Mouse (Mus musculus): ENCODE measurements around the gene Slc30a4. TPM values are rescaled to one million over a fixed set of nuclear protein-coding genes. Genes with fewer than 3 reads are reported as not detected.

Gene Slc30a4
- polyA plus RNA-seq, 1 experiment from 2014 or later = 7.0 TPM

DNA sequence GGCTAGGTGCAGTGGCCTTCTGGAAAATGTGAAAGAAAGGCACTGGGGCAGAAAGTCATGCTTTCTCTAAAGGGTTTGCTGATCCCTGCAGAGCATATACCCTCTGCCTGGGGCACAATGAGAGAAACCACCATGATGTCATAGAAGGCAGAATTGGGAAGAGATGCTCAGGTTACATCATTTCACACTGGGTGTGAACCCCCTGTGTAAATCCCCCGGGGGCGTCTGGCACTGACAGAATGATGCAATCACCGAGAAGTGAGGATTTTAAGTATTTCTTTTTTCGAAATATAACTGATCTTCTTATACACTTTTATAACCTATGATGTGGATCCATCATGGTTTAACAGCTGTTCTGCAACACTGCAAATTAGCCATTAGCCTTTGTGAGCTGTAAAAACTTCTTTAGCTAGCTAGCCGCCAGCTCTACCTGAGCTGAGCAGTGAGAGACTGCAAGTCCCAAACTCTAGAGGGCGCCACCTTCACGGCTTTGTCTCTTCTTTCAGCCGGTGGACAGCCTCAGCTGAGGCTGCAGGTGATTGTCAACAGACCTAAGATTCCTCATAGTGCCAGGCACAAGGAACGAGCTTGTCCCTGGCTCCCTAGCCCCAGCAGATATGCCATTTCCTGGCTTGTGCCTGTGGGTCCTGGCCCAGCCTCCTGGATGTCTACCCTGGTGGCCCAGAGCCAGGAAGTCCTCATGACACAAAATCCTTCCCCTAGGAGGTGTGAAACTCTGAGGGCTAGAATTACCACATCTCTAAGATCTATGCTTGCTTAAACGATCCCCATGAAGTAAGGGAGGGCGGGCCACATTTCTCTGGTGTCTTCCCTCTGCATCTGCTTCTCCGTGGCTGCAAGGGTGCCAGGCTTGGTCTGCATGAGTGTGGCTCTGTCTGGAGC lies 36.2 kb downstream of the Slc30a4 start:
- 38% methylated on average over 12 of the region's 12 CpGs for WGBS (ENCODE audit: insufficient replicate concordance)
- Histone ChIP-seq H3K27ac (ENCODE audit: low read depth, low read length) (no peak overlapping the region), H3K4me1 (ENCODE audit: control insufficient read depth, insufficient read depth, low read length) (no peaks in the 10 kb centered on the region), H3K4me2 (no peak overlapping the region), H3K36me3 (ENCODE audit: control insufficient read depth, insufficient read depth, low read length) (no peaks in the 10 kb centered on the region), H3K9me3 (replicated peaks; ENCODE audit: control insufficient read depth, low read length) (no peaks in the 10 kb centered on the region), H3K27me3 (ENCODE audit: control insufficient read depth, insufficient read depth, low read length) (no peaks in the 10 kb centered on the region), H3K4me3 (ENCODE audit: low read depth, low read length) (no peak overlapping the region), H3K9ac (ENCODE audit: low read depth, low read length) (no peak overlapping the region)
- ATAC-seq (replicated peaks; ENCODE audit: insufficient number of reproducible peaks, low FRiP score, low TSS enrichment) = no peak

DNA sequence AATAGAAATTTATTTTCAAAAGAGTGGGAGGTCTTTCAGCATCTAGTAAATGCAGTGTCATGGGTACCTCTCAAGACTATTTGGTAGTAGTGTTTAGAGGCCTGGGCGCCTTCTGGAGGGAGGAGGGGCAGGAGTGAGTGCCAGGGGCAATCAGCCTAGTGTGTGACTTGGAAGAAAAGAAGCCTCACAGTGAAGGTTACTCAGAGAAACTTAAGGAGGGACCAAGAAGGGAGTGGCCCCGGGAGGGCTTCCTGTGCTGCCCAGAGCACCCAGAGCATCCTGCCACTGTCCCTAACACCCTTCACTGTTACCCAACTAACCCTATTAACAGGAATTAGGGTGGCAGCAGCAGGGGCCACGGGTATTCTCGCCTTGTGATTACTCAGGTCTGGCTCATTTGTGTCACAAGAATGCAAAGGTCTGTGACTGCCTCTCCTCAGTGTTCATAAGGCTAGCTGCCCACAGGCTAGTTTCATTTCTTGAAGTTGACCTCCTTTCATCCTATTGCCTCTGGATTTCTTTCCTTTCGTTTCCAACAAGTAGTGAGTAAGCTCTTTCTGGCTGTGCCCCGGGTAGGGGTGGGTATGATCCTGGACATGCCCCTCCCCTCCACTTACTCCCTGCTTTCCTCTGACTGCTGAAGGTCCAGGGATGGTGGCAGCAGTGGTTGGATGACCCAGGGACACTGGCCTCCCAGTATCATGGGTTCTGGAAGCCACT lies 37.0 kb downstream of the Slc30a4 start:
- H3K9ac ChIP-seq (ENCODE audit: low read depth, low read length) = no peak overlapping the region
- no peak overlapping the region for H3K4me3 ChIP-seq (ENCODE audit: low read depth, low read length)
- 36% methylated on average over 6 of the region's 6 CpGs for WGBS (ENCODE audit: insufficient replicate concordance)
- H3K27ac ChIP-seq (ENCODE audit: low read depth, low read length) = no peak overlapping the region
- H3K27me3 ChIP-seq (ENCODE audit: control insufficient read depth, insufficient read depth, low read length) = no peaks in the 10 kb centered on the region
- H3K9me3 ChIP-seq (replicated peaks; ENCODE audit: control insufficient read depth, low read length) = no peaks in the 10 kb centered on the region
- no peak overlapping the region for H3K4me2 ChIP-seq
- H3K36me3 ChIP-seq (ENCODE audit: control insufficient read depth, insufficient read depth, low read length) = no peaks in the 10 kb centered on the region
- no peaks in the 10 kb centered on the region for H3K4me1 ChIP-seq (ENCODE audit: control insufficient read depth, insufficient read depth, low read length)
- no peak for ATAC-seq (replicated peaks; ENCODE audit: insufficient number of reproducible peaks, low FRiP score, low TSS enrichment)

DNA sequence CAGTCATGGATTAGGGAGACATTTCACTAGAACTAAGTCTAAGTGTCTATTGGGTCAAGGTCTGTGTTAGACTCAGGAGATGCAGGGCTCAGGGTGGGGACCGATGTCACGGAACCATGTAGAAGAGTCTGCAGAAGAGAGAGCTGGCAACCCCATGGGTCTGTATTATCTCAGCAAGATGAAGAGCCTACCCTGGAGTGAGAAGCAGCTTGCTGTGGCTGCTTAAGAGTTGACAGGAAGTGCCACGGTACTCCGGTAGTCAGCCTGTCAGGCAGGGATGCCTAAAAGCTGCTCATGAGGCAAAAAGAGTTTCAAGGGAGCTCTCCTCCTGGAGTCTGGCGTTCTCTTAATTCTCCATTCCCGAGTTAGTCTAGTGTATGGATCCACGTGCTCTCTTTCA lies 42.6 kb downstream of the Slc30a4 start:
- no peaks in the 10 kb centered on the region for H3K27me3 ChIP-seq (ENCODE audit: control insufficient read depth, insufficient read depth, low read length)

DNA sequence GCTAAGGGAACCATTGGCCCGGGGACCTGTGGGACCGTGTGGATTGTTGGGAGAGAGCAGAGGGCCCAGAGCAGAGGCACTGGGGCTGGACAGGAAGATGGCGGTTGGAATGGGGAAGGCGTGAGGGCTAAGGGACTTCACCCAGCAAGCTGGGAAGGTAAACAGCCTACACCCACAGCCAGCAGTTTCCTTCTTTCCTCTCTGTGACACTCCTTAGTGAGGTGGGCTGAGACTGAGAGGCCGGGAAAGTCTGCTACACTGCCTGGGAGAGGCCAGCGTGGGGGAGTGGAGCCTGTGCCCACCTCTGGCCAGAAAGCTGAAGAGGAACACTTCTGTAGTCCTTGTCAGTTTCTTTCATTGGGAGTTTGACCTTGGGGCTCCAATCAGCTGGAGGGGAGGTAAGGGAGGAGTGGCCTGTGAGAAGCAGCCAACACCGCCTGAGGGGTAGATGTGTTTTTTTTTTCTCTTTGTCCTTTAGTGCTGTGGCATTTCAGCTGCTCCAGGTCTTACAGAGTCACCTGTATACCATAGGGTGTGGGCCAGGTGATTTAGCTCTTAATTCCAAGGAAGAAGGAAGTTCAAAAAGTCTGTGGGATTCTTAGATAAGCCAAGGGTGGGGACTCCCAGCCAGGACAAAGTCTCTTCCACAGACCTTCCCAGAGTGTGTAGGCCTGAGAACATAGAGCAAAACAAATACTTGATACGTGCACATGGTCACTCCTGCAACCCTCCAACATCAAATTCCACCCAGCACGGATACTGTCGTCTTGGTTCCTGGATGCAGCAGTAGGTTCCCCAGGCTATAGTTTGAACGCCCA lies 44.5 kb downstream of the Slc30a4 start:
- no peaks in the 10 kb centered on the region for H3K4me1 ChIP-seq (ENCODE audit: control insufficient read depth, insufficient read depth, low read length)
- no peak overlapping the region for H3K4me3 ChIP-seq (ENCODE audit: low read depth, low read length)
- H3K9ac ChIP-seq (ENCODE audit: low read depth, low read length) = no peak overlapping the region
- H3K36me3 ChIP-seq (ENCODE audit: control insufficient read depth, insufficient read depth, low read length) = no peaks in the 10 kb centered on the region
- no peaks in the 10 kb centered on the region for H3K9me3 ChIP-seq (replicated peaks; ENCODE audit: control insufficient read depth, low read length)
- H3K27me3 ChIP-seq (ENCODE audit: control insufficient read depth, insufficient read depth, low read length) = no peaks in the 10 kb centered on the region
- H3K4me2 ChIP-seq = no peak overlapping the region
- H3K27ac ChIP-seq (ENCODE audit: low read depth, low read length) = no peak overlapping the region
- 79% methylated on average over 11 of the region's 11 CpGs for WGBS (ENCODE audit: insufficient replicate concordance)
- no peak for ATAC-seq (replicated peaks; ENCODE audit: insufficient number of reproducible peaks, low FRiP score, low TSS enrichment)

More for the DNA sequence above, 42.6 kb downstream of the Slc30a4 start:
- H3K4me2 ChIP-seq = no peak overlapping the region
- H3K27ac ChIP-seq (ENCODE audit: low read depth, low read length) = no peak overlapping the region
- no peaks in the 10 kb centered on the region for H3K4me1 ChIP-seq (ENCODE audit: control insufficient read depth, insufficient read depth, low read length)
- no peak for ATAC-seq (replicated peaks; ENCODE audit: insufficient number of reproducible peaks, low FRiP score, low TSS enrichment)
- no peaks in the 10 kb centered on the region for H3K36me3 ChIP-seq (ENCODE audit: control insufficient read depth, insufficient read depth, low read length)
- H3K9me3 ChIP-seq (replicated peaks; ENCODE audit: control insufficient read depth, low read length) = no peaks in the 10 kb centered on the region
- no peak overlapping the region for H3K4me3 ChIP-seq (ENCODE audit: low read depth, low read length)
- 73% methylated on average over 7 of the region's 7 CpGs for WGBS (ENCODE audit: insufficient replicate concordance)
- no peak overlapping the region for H3K9ac ChIP-seq (ENCODE audit: low read depth, low read length)

DNA sequence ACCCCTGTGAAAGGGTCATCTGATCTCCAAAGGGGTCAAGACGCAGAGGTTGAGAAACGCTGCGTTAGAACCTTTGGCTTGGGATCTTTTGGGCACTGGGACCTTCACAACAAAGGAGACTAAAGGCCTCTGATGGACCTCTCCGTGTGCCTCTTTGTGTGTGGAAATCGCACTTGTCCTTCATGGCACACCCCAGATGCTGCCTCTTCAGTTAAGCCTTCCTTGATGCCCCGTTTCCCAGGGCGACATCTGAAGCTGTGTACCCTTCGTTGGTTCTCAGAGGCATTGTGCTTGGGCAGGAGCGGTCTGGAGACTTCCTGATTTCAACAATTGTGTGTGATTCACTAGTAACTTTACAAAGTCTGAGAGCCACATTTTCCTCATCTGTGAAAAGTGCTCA lies 45.7 kb downstream of the Slc30a4 start:
- no peak for ATAC-seq (replicated peaks; ENCODE audit: insufficient number of reproducible peaks, low FRiP score, low TSS enrichment)
- 73% methylated on average over 9 of the region's 9 CpGs for WGBS (ENCODE audit: insufficient replicate concordance)
- no peak overlapping the region for H3K9ac ChIP-seq (ENCODE audit: low read depth, low read length)

DNA sequence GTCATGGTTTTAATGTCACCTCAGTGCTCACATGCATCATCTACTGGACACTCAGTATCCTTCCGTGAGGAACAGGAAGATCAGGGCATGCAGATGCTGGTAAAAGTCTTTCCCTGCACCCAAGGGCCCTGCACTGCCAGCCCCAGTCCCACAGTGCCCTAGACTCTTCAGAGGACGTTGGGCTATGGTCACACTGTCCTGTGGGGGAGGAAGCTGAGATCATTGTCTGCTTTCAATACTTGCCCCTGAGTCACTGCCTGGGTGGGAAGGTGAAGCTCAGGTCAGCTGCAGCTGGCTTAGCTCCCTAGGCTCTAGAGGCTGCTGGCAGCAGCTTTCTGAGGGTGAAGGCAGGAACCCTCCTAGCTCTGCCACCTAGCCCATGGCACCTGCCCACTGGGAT lies 46.4 kb downstream of the Slc30a4 start:
- Histone ChIP-seq H3K9me3 (replicated peaks; ENCODE audit: control insufficient read depth, low read length) (no peaks in the 10 kb centered on the region), H3K9ac (ENCODE audit: low read depth, low read length) (no peak overlapping the region), H3K4me2 (no peak overlapping the region), H3K4me3 (ENCODE audit: low read depth, low read length) (no peak overlapping the region), H3K27me3 (ENCODE audit: control insufficient read depth, insufficient read depth, low read length) (no peaks in the 10 kb centered on the region), H3K4me1 (ENCODE audit: control insufficient read depth, insufficient read depth, low read length) (no peaks in the 10 kb centered on the region), H3K36me3 (ENCODE audit: control insufficient read depth, insufficient read depth, low read length) (no peaks in the 10 kb centered on the region), H3K27ac (ENCODE audit: low read depth, low read length) (no peak overlapping the region)
- WGBS (ENCODE audit: insufficient replicate concordance) = 54% methylated on average over 2 of the region's 2 CpGs
- ATAC-seq (replicated peaks; ENCODE audit: insufficient number of reproducible peaks, low FRiP score, low TSS enrichment) = no peak

More for the DNA sequence above, 45.7 kb downstream of the Slc30a4 start:
- no peak overlapping the region for H3K4me3 ChIP-seq (ENCODE audit: low read depth, low read length)
- no peaks in the 10 kb centered on the region for H3K4me1 ChIP-seq (ENCODE audit: control insufficient read depth, insufficient read depth, low read length)
- no peaks in the 10 kb centered on the region for H3K9me3 ChIP-seq (replicated peaks; ENCODE audit: control insufficient read depth, low read length)
- no peak overlapping the region for H3K4me2 ChIP-seq
- H3K36me3 ChIP-seq (ENCODE audit: control insufficient read depth, insufficient read depth, low read length) = no peaks in the 10 kb centered on the region
- no peaks in the 10 kb centered on the region for H3K27me3 ChIP-seq (ENCODE audit: control insufficient read depth, insufficient read depth, low read length)
- H3K27ac ChIP-seq (ENCODE audit: low read depth, low read length) = no peak overlapping the region

DNA sequence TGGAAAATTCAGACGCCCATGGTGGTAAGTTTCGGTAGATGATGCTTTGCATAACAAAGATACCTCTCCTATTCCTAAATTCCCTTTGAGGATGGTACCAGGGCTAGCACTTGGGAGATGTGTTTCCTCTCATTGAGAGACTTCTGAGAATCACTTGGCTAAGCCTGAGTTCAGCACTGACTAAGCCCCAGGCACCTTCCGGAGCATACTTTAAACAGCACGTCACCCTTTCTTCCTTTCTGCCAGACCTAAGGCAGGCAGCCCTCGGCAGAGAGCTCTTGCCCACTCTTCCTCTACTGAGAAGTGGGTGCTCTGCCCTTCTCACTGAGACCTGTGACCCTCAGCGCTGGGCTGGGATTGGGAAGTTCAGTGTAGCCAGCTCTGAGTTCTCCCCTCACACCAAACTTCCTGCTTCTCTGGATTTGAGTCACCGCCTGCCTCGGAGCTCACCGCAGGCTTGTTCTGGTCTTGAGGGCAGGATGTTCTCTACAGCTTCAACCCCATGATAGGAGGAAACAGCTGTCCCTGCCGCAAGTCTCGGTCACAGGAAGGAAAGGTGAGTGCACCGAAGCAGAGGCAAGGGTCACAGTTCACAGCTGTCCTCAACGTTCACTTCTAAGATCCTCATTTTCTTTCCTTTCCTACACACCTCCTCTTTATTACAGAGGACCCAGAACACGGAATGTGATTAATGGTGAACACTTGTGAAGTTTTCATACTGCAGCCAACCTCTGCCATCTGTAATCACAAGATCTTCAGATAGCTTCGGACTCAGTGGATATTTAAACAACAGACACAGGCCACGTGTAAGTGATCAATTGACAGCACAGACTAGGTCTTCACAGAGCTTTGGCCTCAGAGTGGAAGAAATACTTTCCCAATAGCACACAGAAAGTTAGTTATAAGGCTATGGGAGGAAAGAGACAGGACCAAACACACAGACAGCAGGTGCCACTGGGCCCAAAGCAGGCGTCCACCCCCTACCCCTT lies 50.1 kb downstream of the Slc30a4 start:
- no peak overlapping the region for H3K27ac ChIP-seq (ENCODE audit: low read depth, low read length)
- no peaks in the 10 kb centered on the region for H3K27me3 ChIP-seq (ENCODE audit: control insufficient read depth, insufficient read depth, low read length)
- H3K4me2 ChIP-seq = no peak overlapping the region
- H3K4me3 ChIP-seq (ENCODE audit: low read depth, low read length) = no peak overlapping the region
- ATAC-seq (replicated peaks; ENCODE audit: insufficient number of reproducible peaks, low FRiP score, low TSS enrichment) = no peak
- H3K4me1 ChIP-seq (ENCODE audit: control insufficient read depth, insufficient read depth, low read length) = no peaks in the 10 kb centered on the region
- H3K9me3 ChIP-seq (replicated peaks; ENCODE audit: control insufficient read depth, low read length) = no peaks in the 10 kb centered on the region
- H3K36me3 ChIP-seq (ENCODE audit: control insufficient read depth, insufficient read depth, low read length) = no peaks in the 10 kb centered on the region
- H3K9ac ChIP-seq (ENCODE audit: low read depth, low read length) = no peak overlapping the region
- WGBS (ENCODE audit: insufficient replicate concordance) = 52% methylated on average over 17 of the region's 17 CpGs

Data from heart, embryonic 11.5 days (tissue).